Mouse (Mus musculus): Measurements from ENCODE around the gene Zscan10.

The Zscan10 gene

GRCm38 (mm10) chr17:23654001-23654400, 53.3 kb downstream of the Zscan10 start:
- no peak for DNase-seq

- DNase-seq: no peak
Measured at GRCm38 (mm10) chr17:23654410-23654809, 53.8 kb downstream of the Zscan10 start.

- no peak for DNase-seq
Measured at GRCm38 (mm10) chr17:23658450-23658849, 57.8 kb downstream of the Zscan10 start.

GRCm38 (mm10) chr17:23660117-23660875, 59.6 kb downstream of the Zscan10 start, which contains the start of gene Bicdl2:
Gene Bicdl2 (plus strand): TSS chr17:23660506.
- DNase-seq: peak; percentile 84
